ENCODE assay signal across 8 mouse cellular contexts in the genomic region with DNA sequence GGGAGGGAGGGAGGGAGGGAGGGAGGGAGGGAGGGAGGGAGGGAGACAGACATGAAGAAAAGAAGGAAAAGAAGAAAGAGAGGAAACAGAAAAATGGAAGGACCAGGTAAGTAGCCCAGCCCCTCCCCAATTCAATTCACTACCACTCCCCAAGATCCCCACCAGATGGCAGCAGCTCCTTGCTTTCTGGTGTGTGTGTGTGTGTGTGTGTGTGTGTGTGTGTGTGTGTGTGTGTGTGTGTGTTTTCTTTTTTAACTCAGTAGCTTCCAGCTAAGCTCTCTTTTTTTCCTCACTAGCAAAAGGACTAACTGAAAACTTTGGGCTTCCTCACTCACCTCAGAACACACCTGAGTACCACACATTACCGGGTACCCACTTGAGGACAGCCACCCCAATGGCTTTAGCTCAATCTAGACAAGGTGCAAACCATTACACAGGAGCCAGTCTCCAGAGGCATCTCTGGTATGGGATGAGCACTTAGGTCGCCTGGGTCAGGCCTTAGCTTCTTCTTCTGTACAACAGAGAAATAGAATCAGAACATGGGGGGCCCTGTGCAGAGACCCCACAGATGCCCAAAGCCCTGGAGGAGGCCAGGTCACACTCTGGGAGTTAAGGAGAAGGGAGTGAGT.
DNase-seq lines count a peak whose midpoint lies in the region; ATAC-seq and TF ChIP-seq lines count a peak whose summit lies in the region.

No protein-coding gene starts in this region.

- H3K9ac ChIP-seq in ES-Bruce4 (ENCODE audit: low read depth, poor library complexity, severe bottlenecking) = no peak overlapping the region
- H3K9ac ChIP-seq in hindbrain, embryonic 11.5 days (ENCODE audit: low read depth, low read length) = no peak overlapping the region

- H3K36me3 ChIP-seq in ES-Bruce4 (ENCODE audit: control insufficient read depth, insufficient read depth, low read length, poor library complexity, severe bottlenecking) = no peaks in the 10 kb centered on the region
- no peaks in the 10 kb centered on the region for H3K36me3 ChIP-seq in hindbrain, embryonic 11.5 days (ENCODE audit: control insufficient read depth, insufficient read depth, low read length)
- no peaks in the 10 kb centered on the region for H3K36me3 ChIP-seq in limb, embryonic 10.5 days
- H3K36me3 ChIP-seq in thymus, adult 2 months (ENCODE audit: control insufficient read depth, insufficient read depth, low read length) = no peaks in the 10 kb centered on the region

- peak; percentile 55 for TF ChIP-seq CTCF in ES-Bruce4 (IDR thresholded peaks at IDR 0.05; ENCODE audit: low read depth, low read length)
- no peak for TF ChIP-seq CTCF in thymus, adult 2 months (IDR thresholded peaks at IDR 0.05; ENCODE audit: borderline replicate concordance, control insufficient read depth, extremely low read depth, insufficient read depth, low read length, poor library complexity)

- H3K27me3 ChIP-seq in ES-Bruce4 (ENCODE audit: control insufficient read depth, insufficient read depth, low read length, poor library complexity, severe bottlenecking) = no peaks in the 10 kb centered on the region
- H3K27me3 ChIP-seq in hindbrain, embryonic 11.5 days (ENCODE audit: control insufficient read depth, insufficient read depth, low read length) = no peaks in the 10 kb centered on the region
- no peaks in the 10 kb centered on the region for H3K27me3 ChIP-seq in limb, embryonic 10.5 days (ENCODE audit: low read depth, poor library complexity, severe bottlenecking)
- no peaks in the 10 kb centered on the region for H3K27me3 ChIP-seq in thymus, adult 2 months (ENCODE audit: control insufficient read depth, insufficient read depth, low read length)

- TF ChIP-seq EP300 in ES-Bruce4 (IDR thresholded peaks at IDR 0.05; ENCODE audit: insufficient read depth, low read depth, low read length) = no peak

- peak; percentile 16 for DNase-seq in gastrocnemius, adult 18-20 months (ENCODE audit: low spot score)
- DNase-seq in gastrocnemius, postnatal 25 days = no peak
- peak; percentile 80 to 87 for DNase-seq in cerebellum, postnatal 10 days
- DNase-seq in hindbrain, embryonic 11.5 days (ENCODE audit: low spot score) = peak; percentile 73
- peak; percentile 74 for DNase-seq in limb, embryonic 10.5 days (ENCODE audit: low spot score)
- DNase-seq in natural killer cell, adult 2 months (ENCODE audit: low spot score in 2 of 2) = peak; percentile 56 to 58
- peak; percentile 47 for DNase-seq in thymus, adult 2 months

- H3K4me1 ChIP-seq in ES-Bruce4 (ENCODE audit: control insufficient read depth, insufficient read depth, low read length) = no peaks in the 10 kb centered on the region
- no peaks in the 10 kb centered on the region for H3K4me1 ChIP-seq in hindbrain, embryonic 11.5 days (replicated peaks; ENCODE audit: control insufficient read depth, insufficient read depth, low read length)
- H3K4me1 ChIP-seq in limb, embryonic 10.5 days = no peaks in the 10 kb centered on the region
- H3K4me1 ChIP-seq in thymus, adult 2 months (replicated peaks; ENCODE audit: control insufficient read depth, insufficient read depth, low read length) = no peaks in the 10 kb centered on the region

- no peak for ATAC-seq in hindbrain, embryonic 11.5 days (ENCODE audit: low FRiP score)

- H3K9me3 ChIP-seq in ES-Bruce4 (replicated peaks; ENCODE audit: control insufficient read depth, insufficient read depth, low read length, poor library complexity, severe bottlenecking) = no peaks in the 10 kb centered on the region
- H3K9me3 ChIP-seq in hindbrain, embryonic 11.5 days (ENCODE audit: control insufficient read depth, low read length) = no peaks in the 10 kb centered on the region
- no peaks in the 10 kb centered on the region for H3K9me3 ChIP-seq in limb, embryonic 10.5 days (replicated peaks)

- WGBS in hindbrain, embryonic 11.5 days = 57% methylated on average over 2 of the region's 2 CpGs
- WGBS in limb, embryonic 10.5 days = 69% methylated on average over 2 of the region's 2 CpGs
- WGBS in thymus, adult 2 months = 60% methylated on average over 2 of the region's 2 CpGs

- no peak overlapping the region for H3K27ac ChIP-seq in ES-Bruce4 (ENCODE audit: insufficient read depth, low read length)
- H3K27ac ChIP-seq in hindbrain, embryonic 11.5 days (ENCODE audit: low read depth, low read length) = no peak overlapping the region
- H3K27ac ChIP-seq in limb, embryonic 10.5 days = no peak overlapping the region
- no peak overlapping the region for H3K27ac ChIP-seq in thymus, adult 2 months (ENCODE audit: control insufficient read depth, insufficient read depth, low read length)

- no peak for TF ChIP-seq POLR2A in ES-Bruce4 (IDR thresholded peaks at IDR 0.05; ENCODE audit: insufficient read depth, low read length)
- TF ChIP-seq POLR2A in thymus, adult 2 months (IDR thresholded peaks at IDR 0.05; ENCODE audit: control insufficient read depth, extremely low read depth, insufficient read depth, low read length, poor library complexity) = no peak

- no peak overlapping the region for H3K4me3 ChIP-seq in ES-Bruce4 (ENCODE audit: low read depth, low read length)
- H3K4me3 ChIP-seq in hindbrain, embryonic 11.5 days (ENCODE audit: low read depth, low read length) = no peak overlapping the region
- H3K4me3 ChIP-seq in limb, embryonic 10.5 days = no peak overlapping the region
- no peak overlapping the region for H3K4me3 ChIP-seq in thymus, adult 2 months (ENCODE audit: control insufficient read depth, insufficient read depth, low read length)

- H3K4me2 ChIP-seq in hindbrain, embryonic 11.5 days (replicated peaks; ENCODE audit: low read depth, low read length) = no peak overlapping the region
